Mouse (Mus musculus): ENCODE data around the gene Azi2.

The Azi2 gene

GRCm38 (mm10) chr9:118083834-118084233 lies 43.5 kb downstream of the Azi2 start:
- no peak for DNase-seq (ENCODE audit: low spot score)

DNA sequence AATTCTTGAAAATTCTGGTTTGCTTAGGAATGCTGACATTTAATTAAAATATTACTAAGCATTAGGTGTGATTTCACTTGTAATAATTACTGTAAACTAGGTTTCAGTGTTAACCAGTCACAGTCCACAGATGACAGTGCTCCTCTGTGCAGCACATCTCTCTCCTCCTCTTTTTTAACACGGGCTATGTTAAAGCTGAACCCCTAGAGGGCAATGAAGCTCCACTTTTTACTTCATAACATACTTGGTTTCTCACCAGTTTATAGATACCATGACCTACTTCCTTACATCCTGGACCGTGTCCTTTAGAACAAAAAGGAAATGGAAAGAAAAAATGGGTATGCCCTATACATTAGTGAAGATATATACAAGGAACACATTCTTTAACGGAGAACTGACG lies 59.1 kb downstream of the Azi2 start:
- no peak for DNase-seq (ENCODE audit: low spot score)

DNA sequence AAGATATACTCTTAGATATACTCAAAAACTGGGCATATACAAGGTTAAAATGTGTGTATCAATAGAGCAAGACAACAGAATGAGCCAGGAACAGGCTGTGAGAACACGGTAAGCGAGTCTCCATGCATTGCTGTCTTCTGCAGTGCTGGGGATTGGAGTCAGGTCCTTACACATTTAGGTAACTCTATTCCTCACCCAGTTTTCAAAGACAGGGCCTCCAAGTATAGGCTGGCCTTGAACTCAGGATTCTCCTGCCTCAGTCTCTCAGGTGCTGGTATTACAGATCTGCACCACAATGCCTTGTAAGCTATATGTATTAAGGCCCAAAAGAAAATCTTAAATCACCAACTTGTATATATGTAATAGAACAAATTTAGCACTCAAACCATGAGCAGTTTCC lies 60.2 kb downstream of the Azi2 start:
- no peak for DNase-seq (ENCODE audit: low spot score)

DNA sequence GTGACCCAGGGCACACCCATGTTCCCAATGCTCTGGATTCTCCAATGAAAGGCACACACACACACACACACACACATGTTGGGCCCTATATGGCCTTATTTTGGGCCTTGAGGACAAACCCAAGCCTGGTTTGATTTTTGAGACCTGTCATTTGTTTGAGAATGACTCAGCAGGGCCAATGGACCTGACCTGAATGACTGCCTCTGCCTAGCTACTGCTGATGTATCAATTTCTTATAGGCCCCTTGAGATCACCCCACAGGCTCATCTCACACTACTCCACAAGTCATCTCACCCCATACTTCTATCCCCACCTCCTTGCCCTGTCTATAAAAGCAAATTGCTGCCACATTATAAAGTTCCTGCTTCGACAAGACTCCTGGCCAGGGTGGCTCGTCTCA lies 61.5 kb downstream of the Azi2 start:
- no peak for DNase-seq (ENCODE audit: low spot score)

GRCm38 (mm10) chr9:118108527-118109011 lies 68.3 kb downstream of the Azi2 start:
- no peak for DNase-seq (ENCODE audit: low spot score)

DNA sequence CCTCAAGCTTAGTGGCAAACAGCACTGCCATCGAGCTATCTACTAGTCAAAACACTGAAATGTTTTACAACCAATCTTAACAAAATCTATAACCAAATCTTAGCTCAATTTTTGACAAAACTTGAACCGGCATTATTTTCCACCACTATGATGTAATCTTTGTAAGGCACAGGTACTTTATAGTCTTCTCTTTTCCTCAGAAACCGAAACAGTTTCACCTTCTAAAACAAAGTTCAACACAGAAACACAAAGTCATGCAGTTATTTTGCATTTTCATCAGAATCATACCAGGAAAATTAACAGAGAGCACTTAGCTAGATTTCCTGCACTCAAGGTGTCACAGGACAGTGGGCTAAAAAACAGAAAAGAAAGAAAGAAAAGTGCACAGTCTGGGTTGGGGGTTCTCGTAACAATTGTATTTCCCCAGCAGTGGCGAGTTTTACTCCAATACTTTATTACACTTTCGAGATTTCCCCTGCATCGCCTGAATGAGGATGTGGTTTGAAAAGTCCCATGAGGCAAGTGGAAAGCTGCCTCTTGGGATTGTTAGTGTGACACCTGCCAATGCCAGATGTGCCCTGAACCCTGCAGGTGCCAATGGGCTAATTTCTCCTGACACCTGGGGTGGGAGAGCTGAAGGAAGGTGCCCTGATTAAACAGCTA lies 69.5 kb downstream of the Azi2 start:
- no peak for DNase-seq (ENCODE audit: low spot score)

- DNase-seq (ENCODE audit: low spot score), result no peak
Measured at GRCm38 (mm10) chr9:118110360-118110710, 70.0 kb downstream of the Azi2 start.
